ENCODE assay signal across 9 mouse cellular contexts in genomic region chr13:55011981-55012478, GRCm38 (mm10). TPM values are rescaled to one million over a fixed set of nuclear protein-coding genes. Genes with fewer than 3 reads are reported as not detected.
A peak's percentile ranks its signal among the peaks of the same experiment; 100 is the strongest.
DNase-seq lines count a peak whose midpoint lies in the region; ATAC-seq and TF ChIP-seq lines count a peak whose summit lies in the region.
"Had no signal": no experiment of that assay in that cellular context is flagged by ENCODE, and none has a peak within 500 bp of the region (broad histone marks: within the 10 kb centered on the region; RNA-seq: fewer than 3 reads in every experiment).

No protein-coding gene starts in this region.

- 6% methylated on average over 14 of the region's 14 CpGs for WGBS in kidney, postnatal 0 days
- 5% methylated on average over 14 of the region's 14 CpGs for WGBS in forebrain, embryonic 15.5 days
- 5% methylated on average over 14 of the region's 14 CpGs for WGBS in midbrain, embryonic 16.5 days

- TF ChIP-seq CTCF in kidney, postnatal 0 days (IDR thresholded peaks at IDR 0.05; ENCODE audit: low read depth), result peak; percentile 48

- ATAC-seq in kidney, postnatal 0 days (replicated peaks; ENCODE audit: low FRiP score, low read depth), result peak; percentile 17; the same call in 1 of the 2 replicates
- peak; percentile 31; the same call in 1 of the 2 replicates for ATAC-seq in forebrain, embryonic 15.5 days (replicated peaks)
- ATAC-seq in midbrain, embryonic 16.5 days, result peak; percentile 18; the same call in 1 of the 2 replicates

- H3K9ac ChIP-seq in kidney, postnatal 0 days (ENCODE audit: low read depth, low read length), result no peak overlapping the region
- H3K9ac ChIP-seq in forebrain, embryonic 15.5 days (replicated peaks), result no peak overlapping the region
- no peak overlapping the region for H3K9ac ChIP-seq in midbrain, embryonic 16.5 days (ENCODE audit: low read depth, low read length)

- H3K4me1 ChIP-seq in kidney, postnatal 0 days (replicated peaks; ENCODE audit: insufficient read depth, low read length), result no peaks in the 10 kb centered on the region
- peaks cover 4% of the 10 kb centered on the region; the same call in 1 of the 2 replicates for H3K4me1 ChIP-seq in forebrain, embryonic 15.5 days
- peaks cover 25% of the 10 kb centered on the region for H3K4me1 ChIP-seq in midbrain, embryonic 16.5 days (ENCODE audit: control insufficient read depth, insufficient read depth, low read length)

- H3K27ac ChIP-seq in kidney, postnatal 0 days, result no peak overlapping the region
- no peak overlapping the region for H3K27ac ChIP-seq in forebrain, embryonic 15.5 days (replicated peaks)
- no peak overlapping the region for H3K27ac ChIP-seq in midbrain, embryonic 16.5 days (ENCODE audit: low read length)

- no peaks in the 10 kb centered on the region for H3K9me3 ChIP-seq in kidney, postnatal 0 days (replicated peaks; ENCODE audit: low read length)
- no peaks in the 10 kb centered on the region for H3K9me3 ChIP-seq in forebrain, embryonic 15.5 days
- H3K9me3 ChIP-seq in midbrain, embryonic 16.5 days (replicated peaks; ENCODE audit: control insufficient read depth, low read length, poor library complexity, severe bottlenecking), result no peaks in the 10 kb centered on the region

- H3K4me2 ChIP-seq in kidney, postnatal 0 days (ENCODE audit: low read length), result no peak overlapping the region
- peak overlapping the region; percentile 1; the same call in 1 of the 2 replicates for H3K4me2 ChIP-seq in forebrain, embryonic 15.5 days (replicated peaks)
- peak overlapping the region; percentile 19; the same call in 1 of the 2 replicates for H3K4me2 ChIP-seq in midbrain, embryonic 16.5 days (ENCODE audit: low read length)

- H3K36me3 ChIP-seq in kidney, postnatal 0 days (ENCODE audit: insufficient read depth, low read length), result no peaks in the 10 kb centered on the region
- no peaks in the 10 kb centered on the region for H3K36me3 ChIP-seq in forebrain, embryonic 15.5 days
- H3K36me3 ChIP-seq in midbrain, embryonic 16.5 days (ENCODE audit: control insufficient read depth, insufficient read depth, low read length), result no peaks in the 10 kb centered on the region

- no peaks in the 10 kb centered on the region for H3K27me3 ChIP-seq in kidney, postnatal 0 days (ENCODE audit: insufficient read depth, low read length)
- H3K27me3 ChIP-seq in forebrain, embryonic 15.5 days, result no peaks in the 10 kb centered on the region
- no peaks in the 10 kb centered on the region for H3K27me3 ChIP-seq in midbrain, embryonic 16.5 days (ENCODE audit: control insufficient read depth, insufficient read depth, low read depth, low read length)

- DNase-seq in kidney, postnatal 0 days (ENCODE audit: low spot score), result no peak
- DNase-seq in kidney, postnatal 4 days, result no peak
- peak; percentile 71 for DNase-seq in ZHBTc4 (ENCODE audit: low read depth, low spot score)
- no peak for DNase-seq in gastrocnemius, adult 18-20 months (ENCODE audit: low spot score)
- DNase-seq in layer of hippocampus, postnatal 36 days, result no peak
- no peak for DNase-seq in cerebellum, postnatal 4 days (ENCODE audit: low spot score in 2 of 2)
- DNase-seq: heart, postnatal 14 days had no signal

- H3K4me3 ChIP-seq in kidney, postnatal 0 days (replicated peaks; ENCODE audit: low read depth, low read length), result no peak overlapping the region
- H3K4me3 ChIP-seq in forebrain, embryonic 15.5 days, result no peak overlapping the region
- H3K4me3 ChIP-seq in midbrain, embryonic 16.5 days (ENCODE audit: low read depth, low read length), result no peak overlapping the region

RNA-seq across cellular contexts. Expression of gene Hk3, which starts 9.2 kb away (rescaled TPM):
- polyA plus RNA-seq in kidney, postnatal 0 days (2015; fragmentation: Nextera tagmentation; extraction: Ambion mirVana), result 0.61 and 0.85 TPM in 2 replicates
- 0.73 and 1.2 TPM in 2 replicates for polyA plus RNA-seq in forebrain, embryonic 15.5 days (2015; fragmentation: Nextera tagmentation; extraction: Ambion mirVana)
- 0.57 and 0.77 TPM in 2 replicates for polyA plus RNA-seq in midbrain, embryonic 16.5 days (2015; fragmentation: Nextera tagmentation; extraction: Ambion mirVana)
- under 1 TPM; 0.14 to 0.19 TPM for total RNA-seq in gastrocnemius, adult 18-20 months (2021)
- 1 to 10 TPM; 1.3 to 2.1 TPM for total RNA-seq in layer of hippocampus, postnatal 36 days (2021)
